Mouse (Mus musculus) liver, embryonic 13.5 days (tissue): Measurements from ENCODE around the gene Zfp2. TPM values are rescaled to one million over a fixed set of nuclear protein-coding genes. Genes with fewer than 3 reads are reported as not detected.

Source experiments
- ATAC-seq: fragments of 200-750 bp; cut with Nextera tagmentation; 2 replicates; pipeline ENCODE4 v1.8.0; 2017; ENCODE audit warnings: low read depth, mild to moderate bottlenecking, moderate number of reproducible peaks, moderate library complexity
- DNase-seq: peaks from one replicate; pipeline ENCODE4 v3.0.0; 2022
- H3K27ac ChIP-seq: fragments of 300-500 bp; sonication (generic); 2 replicates; pipeline ENCODE4 v1.5.1; 2015; ENCODE audit warnings: moderate library complexity, mild to moderate bottlenecking, inconsistent platforms
- H3K27me3 ChIP-seq: fragments of 300-500 bp; sonication (generic); 2 replicates; pipeline ENCODE4 v1.6.1; 2015; ENCODE audit warnings: mild to moderate bottlenecking, inconsistent platforms
- H3K36me3 ChIP-seq: fragments of 300-500 bp; sonication (generic); 2 replicates; pipeline ENCODE4 v1.6.1; 2015; ENCODE audit warnings: mild to moderate bottlenecking, inconsistent platforms
- H3K4me1 ChIP-seq: fragments of 300-500 bp; sonication (generic); replicated peaks from 2 replicates; pipeline ENCODE4 v1.6.1; 2015; ENCODE audit warnings: inconsistent platforms
- H3K4me2 ChIP-seq: fragments of 300-500 bp; sonication (generic); 2 replicates; pipeline ENCODE4 v1.6.1; 2015; ENCODE audit warnings: inconsistent platforms, mild to moderate bottlenecking, moderate library complexity
- H3K4me3 ChIP-seq: fragments of 300-500 bp; sonication (generic); replicated peaks from 2 replicates; pipeline ENCODE4 v1.5.1; 2015; ENCODE audit warnings: mild to moderate bottlenecking, inconsistent platforms
- H3K9ac ChIP-seq: fragments of 300-500 bp; sonication (generic); 2 replicates; pipeline ENCODE4 v1.6.1; 2015; ENCODE audit warnings: mild to moderate bottlenecking, inconsistent platforms
- H3K9me3 ChIP-seq: fragments of 300-500 bp; sonication (generic); replicated peaks from 2 replicates; pipeline ENCODE4 v1.6.1; 2016; ENCODE audit warnings: inconsistent platforms
- WGBS: fragments of 180-500 bp; shearing (Covaris S2); methylation state at CpG from one replicate; pipeline ENCODE4 v1.1.7; 2015; ENCODE audit not compliant: insufficient replicate concordance; 5-methylcytosine and 5-hydroxymethylcytosine counted together
- polyA plus RNA-seq: library from polyadenylated mRNA; unstranded; fragments of >200 nt; fragmentation: Nextera tagmentation; extraction: Ambion mirVana; gene quantifications from 2 replicates; pipeline ENCODE4 v1.2.1, GENCODE M21; 2015

The Zfp2 gene
- polyA plus RNA-seq, 1 experiment from 2014 or later = 3.2 TPM

- H3K4me1 ChIP-seq = peaks cover 13% of the 10 kb centered on the region
- H3K9ac ChIP-seq = peak overlapping the region; percentile 64
- 15% methylated on average over 14 of the region's 14 CpGs for WGBS
- ATAC-seq (no peak; the same call in 1 of the 2 replicates), DNase-seq (no peak)
- H3K9me3 ChIP-seq = no peaks in the 10 kb centered on the region
- peak overlapping the region; percentile 63 for H3K4me3 ChIP-seq
- H3K36me3 ChIP-seq = no peaks in the 10 kb centered on the region
- H3K27me3 ChIP-seq = peaks cover 25% of the 10 kb centered on the region
- H3K4me2 ChIP-seq = peak overlapping the region; percentile 87
- H3K27ac ChIP-seq = no peak overlapping the region
Observed at GRCm38 (mm10) chr11:50930469-50931014, 14.6 kb upstream of the Zfp2 start.

GRCm38 (mm10) chr11:50914461-50914860 is 1.5 kb downstream of the Zfp2 start:
- Histone ChIP-seq H3K27me3 (no peaks in the 10 kb centered on the region), H3K36me3 (peaks cover 23% of the 10 kb centered on the region), H3K4me1 (no peaks in the 10 kb centered on the region; the same call in 1 of the 2 replicates), H3K9ac (no peak overlapping the region), H3K4me2 (no peak overlapping the region), H3K4me3 (no peak overlapping the region), H3K27ac (no peak overlapping the region), H3K9me3 (no peaks in the 10 kb centered on the region)
- 66% methylated on average over 3 of the region's 3 CpGs for WGBS
- ATAC-seq = no peak
- no peak for DNase-seq

DNA sequence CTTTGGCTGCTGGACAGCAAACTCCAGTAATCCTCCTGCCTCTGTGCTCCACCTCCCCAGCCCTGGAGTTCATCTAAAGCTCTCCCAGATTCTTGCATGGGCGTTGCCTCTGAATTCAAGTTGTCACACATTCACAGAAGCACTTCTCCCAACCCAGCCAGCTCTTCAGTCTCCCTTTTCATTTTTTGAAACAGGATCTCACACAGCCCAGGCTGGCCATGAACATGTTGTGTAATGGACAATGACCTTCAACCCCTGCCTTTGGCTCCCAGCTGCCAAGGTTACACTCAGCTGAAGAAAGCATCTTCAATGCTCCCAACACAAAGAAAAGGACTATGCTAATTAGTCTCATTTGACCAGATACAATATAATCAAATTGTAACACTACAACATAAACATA is 2.7 kb downstream of the Zfp2 start:
- ATAC-seq (no peak), DNase-seq (no peak)
- Histone ChIP-seq H3K4me3 (no peak overlapping the region), H3K4me2 (no peak overlapping the region), H3K27me3 (no peaks in the 10 kb centered on the region), H3K9ac (no peak overlapping the region), H3K9me3 (no peaks in the 10 kb centered on the region), H3K27ac (no peak overlapping the region), H3K36me3 (peaks cover 23% of the 10 kb centered on the region), H3K4me1 (no peaks in the 10 kb centered on the region; the same call in 1 of the 2 replicates)
- 75% methylated on average over 1 of the region's 1 CpGs for WGBS

DNA sequence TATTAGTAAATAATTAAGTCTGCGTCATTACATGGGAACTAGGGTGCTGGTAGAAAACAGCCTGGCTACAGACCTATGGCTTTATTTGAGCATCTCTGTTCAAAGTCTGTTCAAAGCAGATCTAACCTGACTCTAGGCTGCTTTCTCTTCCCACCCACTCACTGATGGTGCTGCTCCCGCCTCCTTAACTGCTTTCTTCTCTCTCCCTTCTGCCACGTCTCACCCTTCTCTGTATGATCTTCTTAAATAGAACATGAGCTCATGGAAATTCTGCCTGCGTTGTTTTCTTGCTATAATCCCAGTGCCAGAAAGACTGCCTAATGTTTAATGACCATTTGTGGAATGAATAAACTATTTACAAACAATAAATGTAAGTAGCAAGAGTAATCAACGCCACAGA is 7.8 kb downstream of the Zfp2 start:
- no peak for DNase-seq
- no peak overlapping the region for H3K4me3 ChIP-seq
- 76% methylated on average over 5 of the region's 5 CpGs for WGBS
- no peak overlapping the region for H3K9ac ChIP-seq
- peaks cover 70% of the 10 kb centered on the region for H3K36me3 ChIP-seq
- no peaks in the 10 kb centered on the region for H3K27me3 ChIP-seq
- no peak overlapping the region for H3K27ac ChIP-seq
- H3K4me2 ChIP-seq = no peak overlapping the region
- H3K4me1 ChIP-seq = no peaks in the 10 kb centered on the region
- no peak for ATAC-seq
- H3K9me3 ChIP-seq = no peaks in the 10 kb centered on the region

- H3K27me3 ChIP-seq = no peaks in the 10 kb centered on the region
- H3K36me3 ChIP-seq = peaks cover 26% of the 10 kb centered on the region
- no peaks in the 10 kb centered on the region for H3K4me1 ChIP-seq
- no peak for ATAC-seq
- no peak overlapping the region for H3K9ac ChIP-seq
- no peak for DNase-seq
- peaks cover 32% of the 10 kb centered on the region for H3K9me3 ChIP-seq
- no peak overlapping the region for H3K4me2 ChIP-seq
- H3K27ac ChIP-seq = no peak overlapping the region
- 39% methylated on average over 1 of the region's 1 CpGs for WGBS
- no peak overlapping the region for H3K4me3 ChIP-seq
Observed at GRCm38 (mm10) chr11:50897359-50897758, 18.6 kb downstream of the Zfp2 start.

GRCm38 (mm10) chr11:50892441-50892840 is 23.5 kb downstream of the Zfp2 start:
- H3K36me3 ChIP-seq = no peaks in the 10 kb centered on the region
- DNase-seq = no peak
- H3K4me3 ChIP-seq = no peak overlapping the region
- 35% methylated on average over 2 of the region's 2 CpGs for WGBS
- H3K4me1 ChIP-seq = no peaks in the 10 kb centered on the region
- no peak overlapping the region for H3K9ac ChIP-seq
- H3K27me3 ChIP-seq = no peaks in the 10 kb centered on the region
- no peak overlapping the region for H3K4me2 ChIP-seq
- ATAC-seq = no peak
- no peak overlapping the region for H3K27ac ChIP-seq
- peaks cover 7% of the 10 kb centered on the region for H3K9me3 ChIP-seq

GRCm38 (mm10) chr11:50887390-50888128 is 28.4 kb downstream of the Zfp2 start, which contains the start of gene Zfp454:
TSS of gene Zfp454 (minus strand) at chr11:50887651.
- Histone ChIP-seq H3K4me2 (peak within 1 kb of the TSS; percentile 47), H3K36me3 (no peaks in the 10 kb centered on the region), H3K9ac (peak within 1 kb of the TSS; percentile 45; the same call in 1 of the 2 replicates), H3K4me3 (peak within 1 kb of the TSS; percentile 28), H3K27ac (no peak within 1 kb of the TSS), H3K27me3 (no peaks in the 10 kb centered on the region), H3K4me1 (no peaks in the 10 kb centered on the region), H3K9me3 (no peaks in the 10 kb centered on the region; the same call in 1 of the 2 replicates)
- DNase-seq (peak; percentile 11), ATAC-seq (peak; percentile 53)
- 7% methylated on average over 26 of the region's 26 CpGs for WGBS

DNA sequence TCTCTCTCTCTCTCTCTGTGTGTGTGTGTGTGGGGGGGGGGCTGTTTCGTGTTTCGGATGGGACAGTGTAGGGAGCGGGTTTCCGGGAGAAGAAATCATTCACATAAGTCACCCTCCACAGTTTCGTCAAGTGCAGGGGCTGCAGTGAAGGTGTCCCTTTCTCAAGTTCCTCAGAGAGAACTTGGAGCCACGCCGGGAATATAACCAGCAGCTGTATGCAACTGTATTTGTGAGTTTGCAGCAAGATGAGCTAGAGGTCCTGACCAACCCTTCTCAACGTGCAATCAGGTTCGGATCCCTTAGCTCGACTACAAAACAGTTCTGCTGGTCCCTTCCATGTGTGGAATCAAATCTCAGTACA is 29.1 kb downstream of the Zfp2 start:
- no peak overlapping the region for H3K27ac ChIP-seq

GRCm38 (mm10) chr11:50886231-50886932 is 29.6 kb downstream of the Zfp2 start:
- Histone ChIP-seq H3K27me3 (no peaks in the 10 kb centered on the region), H3K4me3 (0 out of 2 replicates have a peak overlapping the region, but pooled peaks have one; percentile 28), H3K36me3 (no peaks in the 10 kb centered on the region), H3K9ac (no peak overlapping the region), H3K4me1 (no peaks in the 10 kb centered on the region), H3K4me2 (peak overlapping the region; percentile 47; the same call in 1 of the 2 replicates), H3K9me3 (no peaks in the 10 kb centered on the region), H3K27ac (no peak overlapping the region)
- WGBS = 46% methylated on average over 8 of the region's 8 CpGs
- ATAC-seq (no peak), DNase-seq (no peak)

More for the DNA sequence above, 29.1 kb downstream of the Zfp2 start:
- no peaks in the 10 kb centered on the region for H3K27me3 ChIP-seq
- H3K9ac ChIP-seq = peak overlapping the region; percentile 45; the same call in 1 of the 2 replicates
- H3K4me3 ChIP-seq = peak overlapping the region; percentile 28
- WGBS = 26% methylated on average over 9 of the region's 10 CpGs
- no peaks in the 10 kb centered on the region for H3K36me3 ChIP-seq
- no peaks in the 10 kb centered on the region for H3K4me1 ChIP-seq
- H3K4me2 ChIP-seq = peak overlapping the region; percentile 47
- DNase-seq = no peak
- H3K9me3 ChIP-seq = no peaks in the 10 kb centered on the region
- ATAC-seq = no peak

DNA sequence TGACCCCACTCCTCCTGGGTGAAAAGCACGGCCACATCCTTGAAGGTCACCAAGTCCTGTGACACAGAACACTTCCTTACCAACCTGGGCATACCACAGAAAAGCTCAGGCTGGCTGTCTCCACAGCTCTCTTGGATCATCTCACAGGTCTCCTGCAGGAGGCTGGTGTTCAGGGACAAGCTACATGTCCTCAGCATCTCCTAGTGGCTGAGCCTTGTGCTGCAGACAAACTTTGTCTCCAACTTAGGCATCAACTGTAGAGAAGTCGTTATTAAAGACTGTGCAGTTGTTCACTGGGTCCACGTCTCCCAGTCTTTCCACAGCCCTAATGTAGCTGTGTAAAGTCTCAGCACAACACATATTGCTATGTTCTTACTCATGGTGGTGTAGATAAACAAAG is 32.2 kb downstream of the Zfp2 start:
- Histone ChIP-seq H3K4me1 (no peaks in the 10 kb centered on the region), H3K4me3 (no peak overlapping the region), H3K9me3 (no peaks in the 10 kb centered on the region), H3K9ac (no peak overlapping the region), H3K27me3 (no peaks in the 10 kb centered on the region), H3K4me2 (no peak overlapping the region), H3K36me3 (no peaks in the 10 kb centered on the region), H3K27ac (no peak overlapping the region)
- no peak for ATAC-seq
- WGBS = 59% methylated on average over 3 of the region's 3 CpGs
- no peak for DNase-seq

- DNase-seq = no peak
Observed at GRCm38 (mm10) chr11:50878641-50879040, 37.3 kb downstream of the Zfp2 start.

More at GRCm38 (mm10) chr11:50878641-50879040, 37.3 kb downstream of the Zfp2 start:
- H3K27ac ChIP-seq = no peak overlapping the region
- H3K9ac ChIP-seq = no peak overlapping the region
- peaks cover 8% of the 10 kb centered on the region; the same call in 1 of the 2 replicates for H3K36me3 ChIP-seq
- no peaks in the 10 kb centered on the region for H3K4me1 ChIP-seq
- 63% methylated on average over 3 of the region's 3 CpGs for WGBS
- 0 out of 2 replicates have a peak, but pooled peaks cover under 1% of the 10 kb centered on the region for H3K9me3 ChIP-seq
- no peak overlapping the region for H3K4me2 ChIP-seq
- H3K4me3 ChIP-seq = no peak overlapping the region
- ATAC-seq = no peak
- no peaks in the 10 kb centered on the region for H3K27me3 ChIP-seq
